Mouse (Mus musculus): ENCODE measurements around the gene Sag. TPM values are rescaled to one million over a fixed set of nuclear protein-coding genes. Genes with fewer than 3 reads are reported as not detected.

Gene Sag
- polyA plus RNA-seq, 1 experiment from 2014 or later, result 1.5 TPM

DNA sequence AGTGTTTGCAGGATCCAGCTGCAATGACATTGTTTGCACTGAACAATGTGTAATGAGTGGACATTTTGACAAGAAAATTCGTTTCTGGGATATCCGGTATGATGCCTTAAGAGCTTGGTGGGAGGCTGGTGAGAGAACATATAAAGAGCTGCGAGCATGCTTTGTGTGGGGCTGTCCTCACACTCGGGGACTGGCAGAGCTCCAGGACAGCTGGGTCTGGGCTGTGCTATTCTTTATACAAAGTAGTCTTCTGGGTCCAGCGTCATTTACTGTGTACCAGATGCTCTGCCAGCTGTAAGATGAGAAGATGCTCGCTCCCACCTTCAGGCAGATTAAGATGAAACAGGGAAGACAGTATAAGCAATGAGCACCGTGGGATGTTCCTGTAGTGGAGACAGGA, 17.2 kb upstream of the Sag start:
- H3K4me3 ChIP-seq (replicated peaks), result no peak overlapping the region
- H3K9ac ChIP-seq, result no peak overlapping the region
- H3K9me3 ChIP-seq, result no peaks in the 10 kb centered on the region
- H3K27ac ChIP-seq, result 0 out of 2 replicates have a peak overlapping the region, but pooled peaks have one; percentile 50
- no peak overlapping the region for H3K4me2 ChIP-seq
- 55% methylated on average over 7 of the region's 7 CpGs for WGBS
- no peaks in the 10 kb centered on the region for H3K27me3 ChIP-seq (replicated peaks)
- 0 out of 2 replicates have a peak, but pooled peaks have one; percentile 43 for ATAC-seq (ENCODE audit: insufficient read depth, low FRiP score, low read depth)
- H3K36me3 ChIP-seq, result peaks cover 52% of the 10 kb centered on the region
- no peaks in the 10 kb centered on the region for H3K4me1 ChIP-seq

- Histone ChIP-seq H3K9ac (no peak overlapping the region), H3K27ac (no peak overlapping the region), H3K4me3 (replicated peaks) (no peak overlapping the region), H3K9me3 (no peaks in the 10 kb centered on the region), H3K36me3 (peaks cover 55% of the 10 kb centered on the region), H3K4me2 (no peak overlapping the region), H3K4me1 (no peaks in the 10 kb centered on the region), H3K27me3 (replicated peaks) (no peaks in the 10 kb centered on the region)
- 91% methylated on average over 8 of the region's 8 CpGs for WGBS
- no peak for ATAC-seq (ENCODE audit: insufficient read depth, low FRiP score, low read depth)
These were observed 13.8 kb upstream of the Sag start for GRCm38 (mm10) chr1:87789665-87790064.

GRCm38 (mm10) chr1:87792438-87793137, 10.9 kb upstream of the Sag start:
- no peaks in the 10 kb centered on the region for H3K27me3 ChIP-seq (replicated peaks)
- 76% methylated on average over 4 of the region's 4 CpGs for WGBS
- H3K9ac ChIP-seq, result no peak overlapping the region
- no peaks in the 10 kb centered on the region for H3K4me1 ChIP-seq
- H3K9me3 ChIP-seq, result no peaks in the 10 kb centered on the region
- H3K4me3 ChIP-seq (replicated peaks), result no peak overlapping the region
- peaks cover 39% of the 10 kb centered on the region for H3K36me3 ChIP-seq
- H3K27ac ChIP-seq, result no peak overlapping the region
- no peak overlapping the region for H3K4me2 ChIP-seq
- no peak for ATAC-seq (ENCODE audit: insufficient read depth, low FRiP score, low read depth)

GRCm38 (mm10) chr1:87793138-87793449, 10.4 kb upstream of the Sag start:
- H3K4me1 ChIP-seq, result no peaks in the 10 kb centered on the region
- H3K4me2 ChIP-seq, result no peak overlapping the region
- peaks cover 37% of the 10 kb centered on the region for H3K36me3 ChIP-seq
- 93% methylated on average over 6 of the region's 6 CpGs for WGBS
- no peak overlapping the region for H3K9ac ChIP-seq
- H3K4me3 ChIP-seq (replicated peaks), result no peak overlapping the region
- no peak for ATAC-seq (ENCODE audit: insufficient read depth, low FRiP score, low read depth)
- H3K27ac ChIP-seq, result no peak overlapping the region
- no peaks in the 10 kb centered on the region for H3K27me3 ChIP-seq (replicated peaks)
- no peaks in the 10 kb centered on the region for H3K9me3 ChIP-seq

- Histone ChIP-seq H3K36me3 (peaks cover 5% of the 10 kb centered on the region; the same call in 1 of the 2 replicates), H3K27ac (no peak overlapping the region), H3K27me3 (replicated peaks) (no peaks in the 10 kb centered on the region), H3K4me3 (replicated peaks) (no peak overlapping the region), H3K4me1 (no peaks in the 10 kb centered on the region), H3K4me2 (no peak overlapping the region), H3K9me3 (no peaks in the 10 kb centered on the region), H3K9ac (no peak overlapping the region)
- no peak for ATAC-seq (ENCODE audit: insufficient read depth, low FRiP score, low read depth)
- 67% methylated on average over 1 of the region's 1 CpGs for WGBS
These were observed 5.8 kb upstream of the Sag start for GRCm38 (mm10) chr1:87797702-87798101.

DNA sequence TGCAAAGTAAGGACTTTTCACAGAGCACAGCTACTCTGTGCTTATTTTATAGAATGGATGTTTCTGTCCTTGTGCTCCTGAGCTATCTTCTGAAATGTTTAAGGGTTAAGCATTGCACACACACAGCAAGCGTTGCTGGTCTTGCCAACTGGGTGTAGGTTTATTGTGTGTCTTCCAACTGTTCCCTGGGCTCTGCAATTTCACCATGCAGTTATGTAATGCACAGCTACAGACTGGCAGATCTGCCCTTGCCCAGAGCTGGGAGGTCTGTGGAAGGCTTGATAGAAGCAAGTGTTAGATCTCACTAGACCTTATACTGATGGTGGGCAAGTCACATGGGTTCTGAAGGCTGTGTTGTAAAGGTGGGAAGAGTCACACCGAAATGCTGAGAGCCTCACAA, 5.2 kb upstream of the Sag start:
- Histone ChIP-seq H3K36me3 (no peaks in the 10 kb centered on the region), H3K4me1 (no peaks in the 10 kb centered on the region), H3K27ac (no peak overlapping the region), H3K9me3 (no peaks in the 10 kb centered on the region), H3K9ac (no peak overlapping the region), H3K4me3 (replicated peaks) (no peak overlapping the region), H3K27me3 (replicated peaks) (no peaks in the 10 kb centered on the region), H3K4me2 (no peak overlapping the region)
- WGBS, result 83% methylated on average over 2 of the region's 2 CpGs
- ATAC-seq (ENCODE audit: insufficient read depth, low FRiP score, low read depth), result no peak

- Histone ChIP-seq H3K36me3 (no peaks in the 10 kb centered on the region), H3K27me3 (replicated peaks) (no peaks in the 10 kb centered on the region), H3K27ac (no peak overlapping the region), H3K4me2 (no peak overlapping the region), H3K9ac (no peak overlapping the region), H3K4me1 (no peaks in the 10 kb centered on the region), H3K4me3 (replicated peaks) (no peak overlapping the region), H3K9me3 (no peaks in the 10 kb centered on the region)
- 79% methylated on average over 1 of the region's 1 CpGs for WGBS
- ATAC-seq (ENCODE audit: insufficient read depth, low FRiP score, low read depth), result no peak
These were observed 4.3 kb downstream of the Sag start for GRCm38 (mm10) chr1:87807751-87808150.

- Histone ChIP-seq H3K36me3 (no peaks in the 10 kb centered on the region), H3K9me3 (no peaks in the 10 kb centered on the region), H3K4me3 (replicated peaks) (no peak overlapping the region), H3K4me2 (no peak overlapping the region), H3K9ac (no peak overlapping the region), H3K4me1 (no peaks in the 10 kb centered on the region), H3K27me3 (replicated peaks) (no peaks in the 10 kb centered on the region), H3K27ac (no peak overlapping the region)
- 84% methylated on average over 7 of the region's 7 CpGs for WGBS
- ATAC-seq (ENCODE audit: insufficient read depth, low FRiP score, low read depth), result no peak
These were observed 7.9 kb downstream of the Sag start for GRCm38 (mm10) chr1:87811391-87811790.

DNA sequence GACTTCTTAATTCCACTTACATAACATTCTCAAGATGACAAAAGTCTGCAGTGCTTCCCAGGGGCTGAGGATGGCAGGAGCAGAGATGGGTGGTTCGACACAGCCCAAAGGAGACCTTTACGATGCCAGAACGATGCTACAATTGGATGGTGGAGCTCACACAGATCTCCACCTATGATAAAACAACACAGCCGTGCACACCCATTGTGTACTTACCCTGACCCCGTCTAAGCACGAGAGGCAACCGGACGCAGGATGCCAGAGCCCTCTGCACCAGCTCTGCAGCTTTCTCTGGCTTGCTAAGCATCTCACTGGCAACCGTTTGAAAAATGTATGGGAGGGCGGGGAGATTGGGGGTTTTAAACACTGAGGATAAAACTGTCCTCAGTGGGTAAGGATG, 8.6 kb downstream of the Sag start:
- Histone ChIP-seq H3K9me3 (no peaks in the 10 kb centered on the region), H3K36me3 (no peaks in the 10 kb centered on the region), H3K9ac (no peak overlapping the region), H3K4me2 (no peak overlapping the region), H3K4me3 (replicated peaks) (no peak overlapping the region), H3K27ac (no peak overlapping the region), H3K4me1 (no peaks in the 10 kb centered on the region), H3K27me3 (replicated peaks) (no peaks in the 10 kb centered on the region)
- 62% methylated on average over 10 of the region's 10 CpGs for WGBS
- no peak for ATAC-seq (ENCODE audit: insufficient read depth, low FRiP score, low read depth)

DNA sequence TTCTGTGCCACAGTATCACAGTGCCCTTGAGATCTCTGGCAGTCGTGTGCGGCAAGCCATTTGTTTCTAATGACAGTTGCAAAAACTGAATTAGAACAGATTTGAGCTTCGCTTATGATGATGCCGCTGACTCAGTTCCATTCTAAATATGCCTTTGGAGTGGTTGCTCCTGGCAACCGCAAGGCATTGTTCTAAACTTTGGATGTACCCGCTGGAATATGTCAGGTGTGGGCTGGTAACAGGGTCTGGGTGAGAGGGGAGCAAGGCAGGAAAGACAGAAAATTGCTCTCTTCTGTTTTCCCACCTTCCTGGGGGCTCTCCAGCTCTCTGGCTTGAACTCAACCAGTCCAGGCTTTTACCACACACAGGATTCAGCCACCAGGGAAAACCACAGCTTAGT, 9.7 kb downstream of the Sag start:
- Histone ChIP-seq H3K36me3 (no peaks in the 10 kb centered on the region), H3K9ac (no peak overlapping the region), H3K4me1 (no peaks in the 10 kb centered on the region), H3K9me3 (no peaks in the 10 kb centered on the region), H3K4me3 (replicated peaks) (no peak overlapping the region), H3K4me2 (no peak overlapping the region), H3K27ac (no peak overlapping the region), H3K27me3 (replicated peaks) (no peaks in the 10 kb centered on the region)
- ATAC-seq (ENCODE audit: insufficient read depth, low FRiP score, low read depth), result no peak
- 77% methylated on average over 6 of the region's 6 CpGs for WGBS

GRCm38 (mm10) chr1:87813681-87814080, 10.2 kb downstream of the Sag start:
- Histone ChIP-seq H3K9ac (no peak overlapping the region), H3K36me3 (no peaks in the 10 kb centered on the region), H3K27me3 (replicated peaks) (no peaks in the 10 kb centered on the region), H3K4me2 (no peak overlapping the region), H3K4me1 (no peaks in the 10 kb centered on the region), H3K4me3 (replicated peaks) (no peak overlapping the region), H3K27ac (no peak overlapping the region), H3K9me3 (no peaks in the 10 kb centered on the region)
- ATAC-seq (ENCODE audit: insufficient read depth, low FRiP score, low read depth), result no peak
- WGBS, result 61% methylated on average over 7 of the region's 7 CpGs

GRCm38 (mm10) chr1:87824420-87824995, 21.0 kb downstream of the Sag start:
- H3K4me3 ChIP-seq (replicated peaks), result no peak overlapping the region
- H3K27me3 ChIP-seq (replicated peaks), result no peaks in the 10 kb centered on the region
- 84% methylated on average over 10 of the region's 10 CpGs for WGBS
- H3K4me1 ChIP-seq, result no peaks in the 10 kb centered on the region
- H3K4me2 ChIP-seq, result no peak overlapping the region
- no peak overlapping the region for H3K27ac ChIP-seq
- no peaks in the 10 kb centered on the region for H3K9me3 ChIP-seq
- no peaks in the 10 kb centered on the region for H3K36me3 ChIP-seq
- H3K9ac ChIP-seq, result no peak overlapping the region
- ATAC-seq (ENCODE audit: insufficient read depth, low FRiP score, low read depth), result no peak

DNA sequence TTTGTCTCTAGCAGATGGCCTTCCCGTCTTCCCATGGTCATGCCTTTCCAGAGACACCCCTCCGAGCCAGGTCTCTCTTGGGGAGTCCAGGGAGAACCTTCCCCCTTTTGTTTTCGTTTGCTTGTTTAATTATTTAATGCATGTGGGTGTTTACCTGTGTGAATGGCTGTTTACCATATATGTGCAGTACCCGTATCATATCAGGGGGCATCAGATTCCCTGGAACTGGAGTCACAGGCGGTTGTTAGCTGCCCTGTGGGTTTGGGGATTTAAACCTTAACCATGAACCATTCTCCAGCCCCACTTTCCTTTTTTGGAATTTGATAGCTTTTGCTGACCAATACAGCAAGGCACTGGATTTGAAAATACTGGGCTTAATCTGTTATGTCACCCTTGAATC, 21.8 kb downstream of the Sag start:
- no peaks in the 10 kb centered on the region for H3K4me1 ChIP-seq
- H3K27me3 ChIP-seq (replicated peaks), result no peaks in the 10 kb centered on the region
- no peaks in the 10 kb centered on the region for H3K36me3 ChIP-seq
- no peaks in the 10 kb centered on the region for H3K9me3 ChIP-seq
- ATAC-seq (ENCODE audit: insufficient read depth, low FRiP score, low read depth), result no peak
- H3K4me3 ChIP-seq (replicated peaks), result no peak overlapping the region
- H3K27ac ChIP-seq, result no peak overlapping the region
- 85% methylated on average over 5 of the region's 5 CpGs for WGBS
- H3K9ac ChIP-seq, result no peak overlapping the region
- no peak overlapping the region for H3K4me2 ChIP-seq

Data from stomach, embryonic 15.5 days (tissue).